Mouse (Mus musculus) limb, embryonic 15.5 days (tissue): ENCODE results near the gene Ift43. TPM values are rescaled to one million over a fixed set of nuclear protein-coding genes. Genes with fewer than 3 reads are reported as not detected.

ENCODE experiments used
- ATAC-seq: fragments of 200-750 bp; cut with Nextera tagmentation; 2 replicates; pipeline ENCODE4 v1.8.0; 2017; ENCODE audit warnings: low read depth, moderate TSS enrichment; ENCODE audit not compliant: insufficient number of reproducible peaks, low FRiP score, low TSS enrichment
- H3K27ac ChIP-seq: fragments of 300-500 bp; sonication (generic); 2 replicates; pipeline ENCODE4 v1.5.1; 2015; ENCODE audit warnings: moderate library complexity, mild to moderate bottlenecking, inconsistent platforms
- H3K27me3 ChIP-seq: fragments of 300-500 bp; sonication (generic); 2 replicates; pipeline ENCODE4 v1.6.1; 2015; ENCODE audit warnings: inconsistent platforms
- H3K36me3 ChIP-seq: fragments of 300-500 bp; sonication (generic); 2 replicates; pipeline ENCODE4 v1.6.1; 2015; ENCODE audit warnings: inconsistent platforms
- H3K4me1 ChIP-seq: fragments of 300-500 bp; sonication (generic); 2 replicates; pipeline ENCODE4 v1.6.1; 2015; ENCODE audit warnings: inconsistent platforms
- H3K4me2 ChIP-seq: fragments of 300-500 bp; sonication (generic); 2 replicates; pipeline ENCODE4 v1.6.1; 2015; ENCODE audit warnings: mild to moderate bottlenecking, inconsistent platforms
- H3K4me3 ChIP-seq: fragments of 300-500 bp; sonication (generic); 2 replicates; pipeline ENCODE4 v1.5.1; 2015; ENCODE audit warnings: mild to moderate bottlenecking, inconsistent platforms
- H3K9ac ChIP-seq: fragments of 300-500 bp; sonication (generic); 2 replicates; pipeline ENCODE4 v1.6.1; 2015; ENCODE audit warnings: inconsistent platforms
- H3K9me3 ChIP-seq: fragments of 300-500 bp; sonication (generic); 2 replicates; pipeline ENCODE4 v1.6.1; 2016; ENCODE audit warnings: inconsistent platforms
- WGBS: fragments of 180-500 bp; shearing (Covaris S2); methylation state at CpG from one replicate; pipeline ENCODE4 v1.1.7; 2015; 5-methylcytosine and 5-hydroxymethylcytosine counted together
- polyA plus RNA-seq: library from polyadenylated mRNA; unstranded; fragments of >200 nt; fragmentation: Nextera tagmentation; extraction: Ambion mirVana; gene quantifications from 2 replicates; pipeline ENCODE4 v1.2.1, GENCODE M21; 2015

The Ift43 gene
- polyA plus RNA-seq, 1 experiment from 2014 or later = 78.3 TPM

GRCm38 (mm10) chr12:86079202-86079667 lies 3.1 kb upstream of the Ift43 start:
- H3K36me3 ChIP-seq = peaks cover 7% of the 10 kb centered on the region; the same call in 1 of the 2 replicates
- H3K27me3 ChIP-seq = no peaks in the 10 kb centered on the region
- peak; percentile 80 for ATAC-seq
- peak overlapping the region; percentile 59 for H3K9ac ChIP-seq
- peak overlapping the region; percentile 57 for H3K4me3 ChIP-seq
- H3K27ac ChIP-seq = peak overlapping the region; percentile 100
- no peaks in the 10 kb centered on the region for H3K9me3 ChIP-seq
- WGBS = under 1% methylated on average over 31 of the region's 31 CpGs
- peaks cover 43% of the 10 kb centered on the region for H3K4me1 ChIP-seq
- H3K4me2 ChIP-seq = peak overlapping the region; percentile 80

- H3K4me2 ChIP-seq = no peak overlapping the region
- H3K36me3 ChIP-seq = peaks cover 18% of the 10 kb centered on the region
- peaks cover 7% of the 10 kb centered on the region for H3K4me1 ChIP-seq
- 77% methylated on average over 7 of the region's 7 CpGs for WGBS
- H3K4me3 ChIP-seq = no peak overlapping the region
- H3K27me3 ChIP-seq = no peaks in the 10 kb centered on the region
- H3K9me3 ChIP-seq = no peaks in the 10 kb centered on the region
- no peak for ATAC-seq
- H3K9ac ChIP-seq = no peak overlapping the region
- no peak overlapping the region for H3K27ac ChIP-seq
These were observed 3.5 kb downstream of the Ift43 start for GRCm38 (mm10) chr12:86085873-86086272.

- Histone ChIP-seq H3K36me3 (peaks cover 18% of the 10 kb centered on the region), H3K27ac (no peak overlapping the region), H3K4me2 (no peak overlapping the region), H3K9ac (no peak overlapping the region), H3K9me3 (no peaks in the 10 kb centered on the region), H3K4me1 (peaks cover 12% of the 10 kb centered on the region), H3K27me3 (no peaks in the 10 kb centered on the region), H3K4me3 (no peak overlapping the region)
- ATAC-seq = no peak
- WGBS = 71% methylated on average over 8 of the region's 8 CpGs
These were observed 4.2 kb downstream of the Ift43 start for GRCm38 (mm10) chr12:86086550-86086949.

GRCm38 (mm10) chr12:86088042-86088441 lies 5.7 kb downstream of the Ift43 start:
- Histone ChIP-seq H3K4me3 (no peak overlapping the region), H3K9me3 (no peaks in the 10 kb centered on the region), H3K4me1 (peaks cover 10% of the 10 kb centered on the region), H3K36me3 (peaks cover 21% of the 10 kb centered on the region), H3K9ac (no peak overlapping the region), H3K27ac (no peak overlapping the region), H3K27me3 (no peaks in the 10 kb centered on the region), H3K4me2 (no peak overlapping the region)
- 71% methylated on average over 7 of the region's 7 CpGs for WGBS
- ATAC-seq = no peak

GRCm38 (mm10) chr12:86090764-86091163 lies 8.4 kb downstream of the Ift43 start:
- Histone ChIP-seq H3K4me2 (no peak overlapping the region), H3K9me3 (no peaks in the 10 kb centered on the region), H3K27me3 (no peaks in the 10 kb centered on the region), H3K27ac (no peak overlapping the region), H3K4me3 (no peak overlapping the region), H3K4me1 (peaks cover 6% of the 10 kb centered on the region), H3K36me3 (peaks cover 22% of the 10 kb centered on the region), H3K9ac (no peak overlapping the region)
- ATAC-seq = no peak
- WGBS = 71% methylated on average over 4 of the region's 4 CpGs

GRCm38 (mm10) chr12:86091601-86092132 lies 9.3 kb downstream of the Ift43 start:
- WGBS = 45% methylated on average over 18 of the region's 18 CpGs
- peaks cover 6% of the 10 kb centered on the region for H3K4me1 ChIP-seq
- H3K9ac ChIP-seq = no peak overlapping the region
- 0 out of 2 replicates have a peak, but pooled peaks have one; percentile 30 for ATAC-seq
- H3K27ac ChIP-seq = peak overlapping the region; percentile 14; the same call in 1 of the 2 replicates
- no peak overlapping the region for H3K4me2 ChIP-seq
- no peaks in the 10 kb centered on the region for H3K9me3 ChIP-seq
- no peaks in the 10 kb centered on the region for H3K27me3 ChIP-seq
- H3K4me3 ChIP-seq = no peak overlapping the region
- H3K36me3 ChIP-seq = peaks cover 19% of the 10 kb centered on the region

GRCm38 (mm10) chr12:86094075-86094474 lies 11.7 kb downstream of the Ift43 start:
- Histone ChIP-seq H3K27me3 (no peaks in the 10 kb centered on the region), H3K4me2 (no peak overlapping the region), H3K9me3 (no peaks in the 10 kb centered on the region), H3K4me1 (peaks cover 10% of the 10 kb centered on the region), H3K4me3 (no peak overlapping the region), H3K36me3 (peaks cover 17% of the 10 kb centered on the region), H3K9ac (no peak overlapping the region), H3K27ac (no peak overlapping the region)
- no peak for ATAC-seq
- WGBS = 89% methylated on average over 4 of the region's 4 CpGs

GRCm38 (mm10) chr12:86095806-86096205 lies 13.5 kb downstream of the Ift43 start:
- H3K4me1 ChIP-seq = peaks cover 14% of the 10 kb centered on the region
- H3K36me3 ChIP-seq = peaks cover 8% of the 10 kb centered on the region; the same call in 1 of the 2 replicates
- ATAC-seq = no peak
- no peak overlapping the region for H3K4me3 ChIP-seq
- H3K9ac ChIP-seq = no peak overlapping the region
- H3K9me3 ChIP-seq = no peaks in the 10 kb centered on the region
- WGBS = 89% methylated on average over 4 of the region's 4 CpGs
- no peaks in the 10 kb centered on the region for H3K27me3 ChIP-seq
- no peak overlapping the region for H3K27ac ChIP-seq
- no peak overlapping the region for H3K4me2 ChIP-seq

- Histone ChIP-seq H3K27me3 (no peaks in the 10 kb centered on the region), H3K36me3 (peaks cover 6% of the 10 kb centered on the region; the same call in 1 of the 2 replicates), H3K4me1 (peaks cover 18% of the 10 kb centered on the region), H3K4me2 (no peak overlapping the region), H3K9ac (no peak overlapping the region), H3K4me3 (no peak overlapping the region), H3K9me3 (no peaks in the 10 kb centered on the region), H3K27ac (no peak overlapping the region)
- WGBS = 73% methylated on average over 11 of the region's 11 CpGs
- no peak for ATAC-seq
These were observed 15.4 kb downstream of the Ift43 start for GRCm38 (mm10) chr12:86097781-86098180.

- Histone ChIP-seq H3K4me1 (peaks cover 37% of the 10 kb centered on the region), H3K9me3 (no peaks in the 10 kb centered on the region), H3K27me3 (no peaks in the 10 kb centered on the region), H3K27ac (peak overlapping the region; percentile 50; the same call in 1 of the 2 replicates), H3K4me3 (no peak overlapping the region), H3K4me2 (no peak overlapping the region), H3K36me3 (peaks cover 4% of the 10 kb centered on the region; the same call in 1 of the 2 replicates), H3K9ac (no peak overlapping the region)
- WGBS = 28% methylated on average over 3 of the region's 3 CpGs
- ATAC-seq = no peak
These were observed 18.4 kb downstream of the Ift43 start for GRCm38 (mm10) chr12:86100711-86101110.

- Histone ChIP-seq H3K4me3 (no peak overlapping the region), H3K27ac (peak overlapping the region; percentile 5; the same call in 1 of the 2 replicates), H3K9ac (no peak overlapping the region), H3K4me1 (peaks cover 37% of the 10 kb centered on the region), H3K4me2 (no peak overlapping the region), H3K9me3 (no peaks in the 10 kb centered on the region), H3K36me3 (0 out of 2 replicates have a peak, but pooled peaks cover 3% of the 10 kb centered on the region), H3K27me3 (no peaks in the 10 kb centered on the region)
- no peak for ATAC-seq
- WGBS = 61% methylated on average over 8 of the region's 8 CpGs
These were observed 20.3 kb downstream of the Ift43 start for GRCm38 (mm10) chr12:86102686-86103085.

- no peak for ATAC-seq
- Histone ChIP-seq H3K4me1 (peaks cover 36% of the 10 kb centered on the region), H3K9me3 (no peaks in the 10 kb centered on the region), H3K27ac (peak overlapping the region; percentile 47; the same call in 1 of the 2 replicates), H3K4me3 (no peak overlapping the region), H3K27me3 (no peaks in the 10 kb centered on the region), H3K9ac (no peak overlapping the region), H3K4me2 (no peak overlapping the region), H3K36me3 (0 out of 2 replicates have a peak, but pooled peaks cover 3% of the 10 kb centered on the region)
- WGBS = 73% methylated on average over 11 of the region's 11 CpGs
These were observed 21.1 kb downstream of the Ift43 start for GRCm38 (mm10) chr12:86103391-86103790.
